Comparison of ENCODE assay signal across 35 mouse cellular contexts in genomic region chr8:72455317-72455716, GRCm38 (mm10).
"Had no signal": no experiment of that assay in that cellular context is flagged by ENCODE, and none has a peak within 500 bp of the region (broad histone marks: within the 10 kb centered on the region; RNA-seq: fewer than 3 reads in every experiment).

No protein-coding gene starts in this region.

- H3K4me1 ChIP-seq: heart, embryonic 15.5 days; hindbrain, embryonic 10.5 days; hindbrain, embryonic 12.5 days; hindbrain, embryonic 13.5 days; hindbrain, embryonic 15.5 days; intestine, embryonic 15.5 days; kidney, embryonic 15.5 days had no signal

- H3K27ac ChIP-seq: heart, embryonic 10.5 days; heart, embryonic 13.5 days; heart, embryonic 15.5 days; hindbrain, embryonic 10.5 days; hindbrain, embryonic 12.5 days; hindbrain, embryonic 13.5 days; hindbrain, embryonic 14.5 days; hindbrain, embryonic 15.5 days; hindbrain, postnatal 0 days; intestine, embryonic 15.5 days; kidney, embryonic 15.5 days; kidney, postnatal 0 days; layer of hippocampus, adult 2 months had no signal

- H3K9me3 ChIP-seq: heart, embryonic 10.5 days; heart, embryonic 15.5 days; hindbrain, embryonic 13.5 days; hindbrain, embryonic 15.5 days; intestine, embryonic 15.5 days; kidney, embryonic 15.5 days had no signal

- DNase-seq: heart, postnatal 10 days; heart, postnatal 14 days; heart, postnatal 36 days; heart, postnatal 4 days; kidney, adult 11 months; kidney, adult 18-20 months; kidney, adult 2 months; kidney, adult 8-10 months; kidney, adult 9 months; kidney, postnatal 10 days; kidney, postnatal 14 days; kidney, postnatal 25 days; kidney, postnatal 36 days; kidney, postnatal 4 days; layer of hippocampus, adult 9-11 months; layer of hippocampus, postnatal 36 days had no signal

- H3K9ac ChIP-seq: heart, embryonic 12.5 days; heart, embryonic 13.5 days; heart, embryonic 15.5 days; hindbrain, embryonic 12.5 days; hindbrain, embryonic 13.5 days; hindbrain, embryonic 14.5 days; hindbrain, embryonic 15.5 days; intestine, embryonic 15.5 days; kidney, embryonic 15.5 days had no signal

- H3K4me2 ChIP-seq: heart, embryonic 11.5 days; heart, embryonic 12.5 days; heart, embryonic 13.5 days; heart, embryonic 15.5 days; hindbrain, embryonic 12.5 days; hindbrain, embryonic 13.5 days; hindbrain, embryonic 14.5 days; hindbrain, embryonic 15.5 days; intestine, embryonic 15.5 days; kidney, embryonic 15.5 days had no signal

- H3K27me3 ChIP-seq: heart, embryonic 12.5 days; heart, embryonic 13.5 days; heart, embryonic 15.5 days; hindbrain, embryonic 12.5 days; hindbrain, embryonic 13.5 days; hindbrain, embryonic 15.5 days; intestine, embryonic 15.5 days; kidney, embryonic 15.5 days had no signal

- ATAC-seq: hindbrain, embryonic 16.5 days; hindbrain, postnatal 0 days; inflammation-experienced regulatory T-cells, adult 6 months; intestine, embryonic 15.5 days; intestine, embryonic 16.5 days; intestine, postnatal 0 days had no signal

- H3K4me3 ChIP-seq: heart, embryonic 10.5 days; heart, embryonic 12.5 days; heart, embryonic 13.5 days; heart, embryonic 15.5 days; hindbrain, embryonic 10.5 days; hindbrain, embryonic 12.5 days; hindbrain, embryonic 13.5 days; hindbrain, embryonic 15.5 days; intestine, embryonic 15.5 days; kidney, embryonic 15.5 days; layer of hippocampus, adult 2 months had no signal
